Mouse (Mus musculus) left cerebral cortex, adult 18-20 months (tissue): ENCODE measurements at regions not wholly inside any gene's neighbourhood (a gene's known extent, or its start where the extent isn't known, plus 50 kb on each side); places are given as distances from the start of the nearest gene placed in this dataset.

Experiments used
- DNase-seq, 2 experiments: peaks; one replicate each; pipeline ENCODE4 v3.0.0; 2021 to 2022; ENCODE audit warnings: low spot score in 2 of 2, mixed read lengths in 1 of 2

DNA sequence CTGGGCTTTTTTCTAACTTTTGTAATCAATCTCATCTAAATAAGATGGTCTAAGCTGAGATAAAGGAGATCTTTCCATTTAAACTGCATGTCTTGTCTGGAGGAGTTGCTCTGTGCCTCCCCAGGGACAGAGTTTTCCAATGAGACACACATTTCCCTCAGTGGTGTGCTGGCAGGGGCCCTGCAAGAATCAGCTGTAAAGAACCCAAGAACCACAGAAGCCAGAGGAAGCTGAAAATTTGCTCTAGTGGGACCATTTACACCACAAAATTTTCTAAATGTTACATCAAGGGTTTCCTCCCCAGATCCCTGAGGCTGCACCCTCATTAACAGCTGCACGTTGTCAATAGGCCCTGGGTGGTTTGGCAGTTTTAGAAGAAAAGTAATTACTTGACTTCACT, 301.0 kb upstream of the Ttc14 start:
- DNase-seq: no peak

DNA sequence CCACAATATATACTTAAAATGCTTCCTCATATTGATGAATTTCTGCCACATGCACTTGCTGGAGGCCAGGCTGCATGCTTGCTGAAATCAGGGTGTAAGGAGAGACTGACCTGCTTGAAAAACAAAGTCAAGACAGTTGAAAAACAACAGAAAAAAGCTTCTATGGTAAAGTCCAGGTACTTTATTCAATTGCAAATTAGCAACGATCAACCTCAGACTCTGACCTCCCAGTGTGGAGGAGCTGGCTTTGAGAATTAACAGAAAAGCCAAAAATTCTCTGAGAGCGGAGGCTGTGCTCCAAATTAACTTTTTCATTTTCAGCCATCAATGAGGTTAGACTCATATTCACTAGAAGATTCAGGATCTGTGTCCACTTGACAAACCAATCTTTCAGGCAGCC, 291.4 kb upstream of the Ttc14 start:
- DNase-seq: no peak

DNA sequence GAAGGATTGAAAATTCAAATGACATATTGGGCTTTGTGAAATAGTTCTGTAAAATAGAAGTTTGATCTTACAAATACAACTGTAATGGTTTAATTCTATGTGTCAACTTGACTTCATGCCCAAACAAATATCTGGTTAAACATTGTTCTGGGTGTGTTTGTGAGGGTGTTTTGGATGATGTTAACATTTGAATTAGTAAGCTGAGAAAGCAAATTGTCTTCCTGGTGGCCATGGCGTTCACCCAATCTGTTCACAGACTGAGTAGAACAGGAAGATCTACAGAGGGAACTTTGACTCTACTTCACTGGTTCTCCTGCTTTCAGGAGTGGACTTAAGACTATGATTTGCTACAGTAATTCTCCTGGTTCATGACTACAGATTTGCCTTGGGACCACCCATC, 255.5 kb upstream of the Ttc14 start:
- DNase-seq: no peak

DNA sequence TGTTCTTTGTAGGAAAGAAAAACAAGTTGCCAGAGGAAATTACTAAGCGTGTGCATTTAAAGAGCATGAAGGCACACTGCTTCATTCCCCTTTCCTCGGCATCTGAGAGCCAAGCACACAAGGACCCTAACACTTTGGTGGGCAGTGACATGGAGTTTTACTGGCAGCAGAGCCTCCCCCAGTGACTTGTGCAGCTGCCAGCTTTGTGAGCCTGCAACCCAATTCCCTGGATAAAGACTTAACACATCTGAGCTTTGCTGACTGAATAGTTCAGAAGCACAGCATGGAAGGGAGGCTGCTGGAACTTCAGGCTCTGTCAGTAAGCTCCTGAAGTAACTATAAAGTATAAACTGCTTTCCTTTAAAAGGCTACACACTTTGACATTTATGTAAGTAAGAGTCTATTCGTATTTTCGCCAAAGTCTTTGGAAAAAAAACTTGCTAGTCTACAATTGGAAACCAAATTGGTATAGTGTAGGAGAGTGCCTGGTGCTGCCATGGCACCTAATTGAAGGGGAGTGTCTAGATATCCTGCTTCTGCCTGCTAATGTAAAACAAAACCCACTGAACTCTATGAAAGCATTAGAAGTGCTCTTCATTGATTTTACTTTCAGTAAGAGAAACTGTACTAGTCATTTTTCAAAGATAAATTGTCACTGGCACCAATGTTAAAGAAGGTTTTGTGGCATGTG, 236.8 kb upstream of the Ttc14 start:
- DNase-seq: peak; percentile 17 to 48

DNA sequence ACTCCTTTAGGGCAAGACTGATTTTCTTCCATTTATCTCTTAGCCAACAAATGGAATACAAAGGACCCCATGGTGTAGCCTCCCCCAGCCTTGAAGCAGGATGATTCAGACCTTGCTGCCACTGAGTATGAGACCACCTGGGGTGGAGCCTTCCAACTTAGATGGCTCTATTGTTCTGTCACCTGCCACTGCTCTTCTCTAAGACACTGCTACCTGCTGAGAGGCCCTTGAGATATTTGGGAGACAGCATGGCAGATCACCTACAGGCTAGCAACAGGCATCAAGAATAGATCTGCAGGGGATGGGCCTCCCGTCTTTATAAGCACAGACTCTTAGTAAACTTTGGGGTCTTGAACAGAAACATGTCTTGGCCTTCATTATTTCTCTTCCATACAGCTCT, 219.0 kb upstream of the Ttc14 start:
- no peak for DNase-seq

DNA sequence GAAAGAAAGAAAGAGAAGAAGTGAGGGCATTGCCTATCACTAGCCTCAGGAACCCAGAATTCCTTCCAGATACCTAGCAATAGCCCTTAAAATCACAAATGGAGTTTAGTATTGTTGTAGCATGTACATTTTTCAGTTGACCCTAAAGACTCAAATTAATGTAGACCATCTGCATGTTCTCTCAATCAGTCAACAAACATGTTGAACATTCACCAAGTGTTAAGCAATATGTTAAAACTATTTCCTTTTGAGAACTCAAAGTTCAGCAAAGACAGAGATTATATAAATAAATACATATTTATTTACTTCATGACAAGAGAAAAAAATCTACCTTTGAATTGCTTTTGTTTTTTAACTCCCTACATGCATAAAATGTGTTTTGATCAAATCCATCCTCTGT, 185.4 kb upstream of the Ttc14 start:
- DNase-seq: no peak

DNA sequence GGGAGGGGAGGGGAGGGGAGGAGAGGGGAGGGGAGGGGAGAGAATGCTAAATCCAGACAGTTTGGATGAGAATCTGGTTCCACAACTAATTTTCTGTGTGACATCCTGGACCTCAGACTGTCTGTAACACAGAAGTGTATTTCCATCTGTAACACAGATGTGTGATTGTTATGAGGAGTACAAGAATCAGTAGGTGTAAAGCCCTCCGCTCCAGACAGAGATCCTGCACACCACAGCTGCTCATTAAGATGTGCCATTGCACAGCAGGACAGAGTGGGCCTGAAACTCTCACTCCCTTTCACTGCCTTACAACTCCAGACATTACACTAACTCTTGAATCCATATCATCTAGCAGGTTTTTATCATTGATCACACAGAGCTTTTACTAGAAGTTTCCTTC, 182.8 kb upstream of the Ttc14 start:
- no peak for DNase-seq

DNA sequence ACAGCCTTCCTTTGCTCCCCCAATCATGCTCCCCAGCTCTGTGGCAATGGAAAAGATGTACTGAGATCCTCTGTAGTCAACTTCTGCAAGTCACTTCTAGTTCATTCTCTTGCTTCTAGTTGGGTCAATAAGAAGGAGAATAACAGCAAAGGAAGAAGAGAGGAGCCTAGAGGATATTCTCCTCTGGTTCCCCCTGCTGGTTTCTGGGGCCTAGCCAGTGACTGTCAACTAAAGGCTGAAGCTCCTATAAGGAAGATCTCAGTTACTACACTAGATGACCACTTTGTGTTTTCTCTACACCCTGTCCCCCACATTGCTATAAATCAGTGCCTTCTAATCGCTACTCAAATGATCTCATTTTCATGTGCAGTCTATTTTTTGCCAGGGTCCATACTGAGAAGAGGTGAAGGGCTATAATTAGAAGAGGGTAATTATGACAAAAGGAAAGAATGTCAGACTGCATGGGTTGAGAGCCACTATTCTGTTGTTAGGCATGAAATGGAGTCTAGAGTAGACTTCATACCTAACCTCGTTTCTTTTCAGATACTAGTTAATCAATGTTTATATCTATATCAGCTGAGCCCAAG, 166.6 kb upstream of the Ttc14 start:
- DNase-seq: no peak

DNA sequence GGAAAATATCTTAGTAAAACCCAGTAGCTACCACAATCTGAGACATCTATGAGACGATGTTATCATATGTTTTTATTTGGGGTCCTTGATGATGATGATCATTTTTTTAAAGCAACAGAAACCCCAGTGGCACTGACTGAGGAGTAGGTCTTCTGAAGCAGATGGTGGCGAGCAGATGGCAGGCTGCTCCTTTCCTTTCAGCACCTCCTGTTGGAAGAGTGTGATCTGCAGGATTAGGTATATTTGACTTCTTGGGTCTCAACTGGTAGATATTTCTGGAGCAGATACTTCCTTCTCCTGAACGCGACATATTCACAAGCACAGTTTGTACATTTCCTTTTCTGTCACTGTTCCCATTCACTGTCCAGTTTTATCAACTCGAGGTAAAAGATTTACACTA, 141.0 kb upstream of the Ttc14 start:
- DNase-seq: peak; percentile 50 to 69
